Mouse (Mus musculus) testis, adult 2 months (tissue): ENCODE data around the gene Slc29a3.

Source experiments
- CTCF ChIP-seq: fragments of 200-500 bp; IDR thresholded peaks from 2 replicates; pipeline ENCODE4 v1.5.1; 2012; ENCODE audit warnings: low read depth, mild to moderate bottlenecking, inconsistent platforms, low read length, moderate library complexity; ENCODE audit not compliant: control insufficient read depth, insufficient read depth, insufficient replicate concordance
- POLR2A ChIP-seq: fragments of 200-500 bp; IDR thresholded peaks from 2 replicates; pipeline ENCODE4 v1.6.1; 2012; ENCODE audit warnings: low read depth, mild to moderate bottlenecking, inconsistent platforms, low read length, moderate library complexity; ENCODE audit not compliant: control insufficient read depth

DNA sequence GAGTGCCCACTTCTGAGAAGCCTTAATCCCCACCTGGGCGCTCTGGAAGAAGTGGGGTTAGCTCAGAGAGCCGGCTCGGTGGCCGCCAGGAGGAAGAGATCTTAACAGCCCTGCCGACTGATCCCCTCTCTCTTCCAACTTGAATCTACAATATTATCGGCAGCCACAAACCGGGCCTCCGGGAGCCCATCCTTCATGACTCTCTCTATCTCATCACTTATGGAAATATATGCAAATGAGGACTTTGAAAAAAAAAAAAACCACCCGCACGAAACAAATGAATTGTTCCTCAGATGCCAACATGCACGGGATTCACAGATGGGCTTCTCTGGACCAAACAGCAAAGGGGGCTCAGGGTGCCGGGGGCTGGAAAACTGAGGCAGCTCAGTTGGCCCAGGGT lies 31.0 kb downstream of the Slc29a3 start:
- TF ChIP-seq CTCF (no peak), POLR2A (no peak)
